Mouse (Mus musculus) left cerebral cortex, postnatal 14 days (tissue): Measurements from ENCODE around the gene Nupl1. TPM values are rescaled to one million over a fixed set of nuclear protein-coding genes. Genes with fewer than 3 reads are reported as not detected.
A peak's percentile ranks its signal among the peaks of the same experiment; 100 is the strongest.

Source experiments
- DNase-seq, 2 experiments: peaks; one replicate each; pipeline ENCODE4 v3.0.0; 2021 to 2022; ENCODE audit warnings: low spot score in 2 of 2, mixed read lengths in 1 of 2
- intact Hi-C: fragments of 180-260 bp; cut with DNase I; formaldehyde crosslinking; loops from one replicate; pipeline ENCODE4 v1.15.1; 2025
- microRNA-seq, 2 experiments: library from miRNA; unstranded; fragments of <30 nt; microRNA quantifications; one replicate each; pipeline ENCODE4 v1.2.0; 2022
- total RNA-seq, 2 experiments: library from RNA; stranded (reverse); gene quantifications; 2 replicates each; pipeline ENCODE4 v1.2.3; 2021

Gene Nupl1
- total RNA-seq, 2 experiments from 2014 or later: 0.20 TPM; not detected in 1

- intact Hi-C loops: no loop called here
- peak; percentile 72 to 89 for DNase-seq
Observed at GRCm38 (mm10) chr14:60176891-60177613, 74.2 kb downstream of the Nupl1 start.

- no peak for DNase-seq
Observed at GRCm38 (mm10) chr14:60176469-60176890, 74.8 kb downstream of the Nupl1 start.

DNA sequence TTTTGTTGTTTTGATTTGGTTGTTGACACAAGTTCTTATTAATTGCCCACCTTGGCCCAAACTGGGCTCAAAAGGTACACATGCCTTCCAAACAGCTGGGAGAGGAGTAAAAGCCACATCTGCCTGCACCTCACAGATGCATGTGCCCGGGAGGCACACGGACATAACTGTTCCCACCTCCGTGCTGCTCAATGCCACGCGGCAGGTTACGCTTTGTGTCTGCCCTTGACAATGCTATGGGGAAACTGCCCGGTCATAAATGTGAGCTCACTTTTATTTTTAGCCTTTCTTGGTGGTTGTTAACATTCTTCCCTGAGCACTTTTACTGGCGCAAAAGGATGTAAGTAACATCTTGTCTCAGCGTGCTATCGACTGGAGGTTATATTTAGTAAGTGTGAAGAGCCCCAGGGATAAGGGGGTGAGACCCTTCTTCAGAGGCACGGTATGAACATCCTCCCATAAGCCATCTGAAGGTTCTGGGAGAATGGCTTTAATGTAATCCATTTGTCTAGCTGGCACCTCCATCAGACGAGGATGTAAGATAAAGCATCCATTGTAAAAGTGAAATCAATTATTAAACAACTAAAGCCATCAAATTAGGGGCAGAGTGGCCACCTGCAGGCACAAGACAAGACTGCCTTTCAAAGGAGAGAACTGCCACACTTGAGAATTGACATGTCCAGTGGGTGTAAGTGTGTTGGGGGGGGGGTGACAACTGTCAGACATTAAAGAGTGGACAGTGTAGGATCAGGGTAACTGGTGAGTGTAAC is 78.8 kb downstream of the Nupl1 start:
- intact Hi-C loops: no loop called here
- no peak for DNase-seq

More at GRCm38 (mm10) chr14:60176469-60176890, 74.8 kb downstream of the Nupl1 start:
- intact Hi-C loops: no loop called here

GRCm38 (mm10) chr14:60170845-60171610 is 80.2 kb downstream of the Nupl1 start:
- no peak for DNase-seq
- intact Hi-C loops: no loop called here

DNA sequence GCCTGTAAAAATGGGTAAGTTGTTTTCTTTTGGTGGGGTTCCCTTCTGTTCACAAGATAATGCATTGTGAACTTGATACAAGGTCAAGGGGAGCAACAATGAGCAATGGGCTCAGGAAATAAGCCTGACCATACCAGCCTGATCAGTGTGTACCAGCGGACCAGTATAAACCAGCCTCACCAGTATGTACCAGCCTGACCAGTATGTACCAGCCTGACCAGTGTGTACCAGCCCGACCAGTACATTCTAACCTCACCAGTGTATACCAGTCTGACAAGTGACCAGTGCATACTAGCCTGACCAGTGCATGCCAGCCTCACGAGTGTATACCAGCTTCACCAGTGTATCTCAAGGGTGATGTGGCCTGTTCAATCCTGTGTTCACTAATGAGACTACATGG is 87.9 kb downstream of the Nupl1 start:
- DNase-seq: no peak
- intact Hi-C loops: no loop called here

DNA sequence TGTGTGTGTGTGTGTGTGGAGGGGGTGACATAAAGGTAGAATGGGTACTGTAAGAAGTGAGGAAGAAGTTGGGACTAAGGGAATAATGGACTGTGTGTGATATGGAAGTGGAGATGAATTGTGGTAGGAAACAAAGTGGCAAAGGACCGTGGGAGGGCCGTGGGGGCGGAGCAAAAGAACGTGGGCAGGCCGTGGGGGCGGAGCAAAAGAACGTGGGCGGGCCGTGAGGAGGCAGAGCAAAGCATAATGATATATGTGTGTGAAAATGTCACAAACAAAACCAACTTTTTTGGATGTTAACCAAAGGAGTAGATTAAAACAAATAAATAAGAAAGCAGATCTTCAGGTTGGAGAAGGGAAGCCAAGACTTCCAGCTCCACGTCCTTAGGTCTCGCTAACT is 98.9 kb downstream of the Nupl1 start:
- DNase-seq: no peak
- intact Hi-C loops: no loop called here

- DNase-seq: no peak
- intact Hi-C loops: no loop called here
Observed at GRCm38 (mm10) chr14:60148893-60149292, 102.3 kb downstream of the Nupl1 start.

DNA sequence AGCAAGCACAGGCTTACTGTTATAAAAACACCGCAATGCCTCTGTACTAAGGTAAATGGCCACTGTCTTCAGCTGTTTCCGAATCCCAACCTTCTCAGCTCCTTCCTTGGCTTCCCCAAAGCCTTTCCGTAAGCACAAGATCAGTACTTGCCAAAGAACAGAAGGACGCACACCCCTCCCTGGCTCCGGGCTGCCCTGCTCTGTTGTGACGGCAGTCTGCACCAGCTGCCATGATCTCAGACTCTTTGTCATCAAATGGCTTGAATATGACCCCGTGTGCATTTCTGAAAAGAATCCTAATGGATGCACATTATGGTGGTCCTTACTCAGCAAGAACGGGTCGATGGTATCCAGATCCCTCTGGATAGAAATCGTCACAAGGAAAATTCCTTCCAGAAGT is 108.0 kb downstream of the Nupl1 start:
- no peak for DNase-seq
- intact Hi-C loops: no loop called here

DNA sequence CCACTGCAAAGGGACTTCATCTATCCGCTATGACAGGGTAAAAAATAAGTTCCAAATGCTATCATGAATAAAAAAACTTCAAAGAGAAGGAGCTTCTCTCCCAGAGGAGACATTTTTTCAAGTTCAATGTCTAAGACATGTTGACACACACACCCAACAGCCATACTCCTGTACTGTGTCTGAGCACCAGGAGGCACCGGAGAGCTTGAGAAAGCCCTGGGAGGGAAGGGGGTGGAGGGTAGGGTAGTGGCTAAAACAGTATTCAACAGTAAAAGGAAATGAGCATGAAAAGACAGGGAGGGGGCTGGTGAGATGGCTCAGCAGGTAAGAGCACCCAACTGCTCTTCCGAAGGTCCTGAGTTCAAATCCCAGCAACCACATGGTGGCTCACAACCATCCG is 112.9 kb downstream of the Nupl1 start:
- intact Hi-C loops: no loop called here
- no peak for DNase-seq

DNA sequence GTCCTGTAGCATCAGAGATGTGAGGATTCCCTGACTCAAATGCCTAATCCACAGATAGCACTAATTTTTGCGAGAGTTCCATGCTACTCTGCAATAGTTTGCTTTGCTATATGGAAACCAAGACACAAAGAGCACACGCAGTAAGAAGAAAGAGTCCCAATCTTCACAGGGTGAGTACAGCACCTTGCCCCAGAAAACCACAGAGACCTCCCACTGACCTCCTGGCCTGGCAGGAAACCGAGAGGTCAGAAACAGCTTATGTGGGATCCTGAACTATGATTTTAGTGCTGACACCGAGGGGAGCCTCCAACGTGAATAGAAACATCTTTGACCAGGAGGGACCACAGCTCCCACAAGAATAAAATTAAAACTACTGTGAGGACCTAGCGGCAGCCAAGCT is 113.4 kb downstream of the Nupl1 start:
- DNase-seq: no peak
- intact Hi-C loops: no loop called here

GRCm38 (mm10) chr14:60135801-60136200 is 115.4 kb downstream of the Nupl1 start:
- intact Hi-C loops: no loop called here
- DNase-seq: no peak

- intact Hi-C loops: no loop called here
- DNase-seq: no peak
Observed at GRCm38 (mm10) chr14:60134720-60135119, 116.5 kb downstream of the Nupl1 start.

Small RNAs within 50 kb of the gene (microRNA-seq; reads per million reads assigned to microRNA genes)
- gene Mir719: 0 reads per million in 2 experiments

Other genes with a start within 250 kb of the Nupl1 start
- 10 to 100 TPM; 79.0 to 85.3 TPM for gene Atp8a2, start 54.3 kb downstream of the Nupl1 start, total RNA-seq
- gene Gm49336, start 76 bp upstream of the Nupl1 start, total RNA-seq: 10 to 100 TPM; 90.9 to 93.1 TPM
- 100 to 1,000 TPM; 101 to 113 TPM for gene Mtmr6, start 13.8 kb upstream of the Nupl1 start, total RNA-seq
- 10 to 100 TPM; 36.2 to 38.0 TPM for gene Amer2, start 121.8 kb upstream of the Nupl1 start, total RNA-seq